Comparison of ENCODE assay signal across 4 mouse cellular contexts in genomic region chr11:27619926-27620325, GRCm38 (mm10).
A peak's percentile ranks its signal among the peaks of the same experiment; 100 is the strongest.
DNase-seq lines count a peak whose midpoint lies in the region.

No protein-coding gene starts in this region.

- DNase-seq in cerebellum, postnatal 25 days = peak; percentile 20 to 39
- DNase-seq in gastrocnemius, postnatal 10 days = peak; percentile 70
- peak; percentile 62 to 90 for DNase-seq in gastrocnemius, postnatal 4 days (ENCODE audit: low spot score in 2 of 2)
- DNase-seq in kidney, postnatal 14 days = peak; percentile 74

Comparison
In these comparisons a context has a peak if more than half of its experiments do, and no peak if none do; other contexts are left out.
1. Peak in every context shown above with its lines: DNase-seq.